Mouse (Mus musculus): Measurements from ENCODE around the gene Numa1. TPM values are rescaled to one million over a fixed set of nuclear protein-coding genes. Genes with fewer than 3 reads are reported as not detected.
"Not testable (repeated sequence)": the region's sequence is repeated elsewhere in the genome, so short reads cannot be mapped to it uniquely, and the experiment has no call there.

Gene Numa1
- polyA plus RNA-seq, 1 experiment from 2014 or later, result 72.9 TPM

GRCm38 (mm10) chr7:101939758-101940157 lies 5.8 kb downstream of the Numa1 start:
- Histone ChIP-seq H3K4me2 (no peak overlapping the region), H3K9ac (no peak overlapping the region), H3K4me3 (no peak overlapping the region), H3K27me3 (no peaks in the 10 kb centered on the region), H3K27ac (no peak overlapping the region), H3K36me3 (no peaks in the 10 kb centered on the region), H3K4me1 (peaks cover under 1% of the 10 kb centered on the region; the same call in 1 of the 2 replicates), H3K9me3 (no peaks in the 10 kb centered on the region)
- ATAC-seq (ENCODE audit: insufficient number of reproducible peaks, low FRiP score, low TSS enrichment, low read depth), result no peak
- WGBS, result 94% methylated on average over 4 of the region's 4 CpGs

GRCm38 (mm10) chr7:101949008-101949407 lies 15.1 kb downstream of the Numa1 start:
- not testable (repeated sequence) for H3K27ac ChIP-seq; H3K9ac ChIP-seq; H3K4me2 ChIP-seq; H3K27me3 ChIP-seq; H3K4me1 ChIP-seq; H3K4me3 ChIP-seq; H3K36me3 ChIP-seq; ATAC-seq (ENCODE audit: insufficient number of reproducible peaks, low FRiP score, low TSS enrichment, low read depth); H3K9me3 ChIP-seq
- WGBS, result 88% methylated on average over 5 of the region's 5 CpGs

- H3K27ac ChIP-seq, result no peak overlapping the region
- no peaks in the 10 kb centered on the region for H3K36me3 ChIP-seq
Measured at GRCm38 (mm10) chr7:101951648-101952047, 17.7 kb downstream of the Numa1 start.

GRCm38 (mm10) chr7:101952098-101952497 lies 18.2 kb downstream of the Numa1 start:
- no peaks in the 10 kb centered on the region for H3K27me3 ChIP-seq
- no peak overlapping the region for H3K4me2 ChIP-seq
- WGBS, result 17% methylated on average over 2 of the region's 2 CpGs
- no peak overlapping the region for H3K4me3 ChIP-seq
- no peak for ATAC-seq (ENCODE audit: insufficient number of reproducible peaks, low FRiP score, low TSS enrichment, low read depth)
- H3K27ac ChIP-seq, result no peak overlapping the region
- H3K4me1 ChIP-seq, result 0 out of 2 replicates have a peak, but pooled peaks cover 2% of the 10 kb centered on the region
- H3K9ac ChIP-seq, result no peak overlapping the region
- no peaks in the 10 kb centered on the region for H3K9me3 ChIP-seq
- H3K36me3 ChIP-seq, result no peaks in the 10 kb centered on the region

More at GRCm38 (mm10) chr7:101951648-101952047, 17.7 kb downstream of the Numa1 start:
- Histone ChIP-seq H3K9me3 (no peaks in the 10 kb centered on the region), H3K9ac (no peak overlapping the region), H3K4me2 (no peak overlapping the region), H3K27me3 (no peaks in the 10 kb centered on the region), H3K4me3 (no peak overlapping the region), H3K4me1 (0 out of 2 replicates have a peak, but pooled peaks cover 2% of the 10 kb centered on the region)
- 89% methylated on average over 1 of the region's 1 CpGs for WGBS
- no peak for ATAC-seq (ENCODE audit: insufficient number of reproducible peaks, low FRiP score, low TSS enrichment, low read depth)

GRCm38 (mm10) chr7:101954163-101954562 lies 20.3 kb downstream of the Numa1 start:
- 83% methylated on average over 2 of the region's 2 CpGs for WGBS
- H3K4me3 ChIP-seq, result no peak overlapping the region
- H3K4me2 ChIP-seq, result no peak overlapping the region
- ATAC-seq (ENCODE audit: insufficient number of reproducible peaks, low FRiP score, low TSS enrichment, low read depth), result no peak
- no peaks in the 10 kb centered on the region for H3K27me3 ChIP-seq
- no peaks in the 10 kb centered on the region for H3K36me3 ChIP-seq
- no peak overlapping the region for H3K9ac ChIP-seq
- H3K27ac ChIP-seq, result no peak overlapping the region
- H3K4me1 ChIP-seq, result 0 out of 2 replicates have a peak, but pooled peaks cover 2% of the 10 kb centered on the region
- H3K9me3 ChIP-seq, result no peaks in the 10 kb centered on the region

- Histone ChIP-seq H3K27me3 (no peaks in the 10 kb centered on the region), H3K27ac (no peak overlapping the region), H3K4me1 (0 out of 2 replicates have a peak, but pooled peaks cover 2% of the 10 kb centered on the region), H3K4me3 (no peak overlapping the region), H3K4me2 (no peak overlapping the region), H3K9ac (no peak overlapping the region), H3K9me3 (no peaks in the 10 kb centered on the region), H3K36me3 (no peaks in the 10 kb centered on the region)
- ATAC-seq (ENCODE audit: insufficient number of reproducible peaks, low FRiP score, low TSS enrichment, low read depth), result no peak
- WGBS, result 89% methylated on average over 2 of the region's 2 CpGs
Measured at GRCm38 (mm10) chr7:101955276-101955675, 21.4 kb downstream of the Numa1 start.

GRCm38 (mm10) chr7:101955862-101956261 lies 22.0 kb downstream of the Numa1 start:
- Histone ChIP-seq H3K4me2 (no peak overlapping the region), H3K4me3 (no peak overlapping the region), H3K4me1 (0 out of 2 replicates have a peak, but pooled peaks cover 2% of the 10 kb centered on the region), H3K36me3 (no peaks in the 10 kb centered on the region), H3K9me3 (no peaks in the 10 kb centered on the region), H3K9ac (no peak overlapping the region), H3K27me3 (no peaks in the 10 kb centered on the region), H3K27ac (no peak overlapping the region)
- ATAC-seq (ENCODE audit: insufficient number of reproducible peaks, low FRiP score, low TSS enrichment, low read depth), result no peak
- 80% methylated on average over 4 of the region's 4 CpGs for WGBS

GRCm38 (mm10) chr7:101956481-101956880 lies 22.6 kb downstream of the Numa1 start:
- Histone ChIP-seq H3K27me3 (no peaks in the 10 kb centered on the region), H3K27ac (no peak overlapping the region), H3K9me3 (no peaks in the 10 kb centered on the region), H3K4me1 (0 out of 2 replicates have a peak, but pooled peaks cover 2% of the 10 kb centered on the region), H3K9ac (no peak overlapping the region), H3K4me3 (no peak overlapping the region), H3K36me3 (no peaks in the 10 kb centered on the region), H3K4me2 (no peak overlapping the region)
- WGBS, result 79% methylated on average over 1 of the region's 1 CpGs
- no peak for ATAC-seq (ENCODE audit: insufficient number of reproducible peaks, low FRiP score, low TSS enrichment, low read depth)

GRCm38 (mm10) chr7:101956911-101957310 lies 23.0 kb downstream of the Numa1 start:
- H3K27ac ChIP-seq, result no peak overlapping the region
- no peaks in the 10 kb centered on the region for H3K9me3 ChIP-seq
- H3K9ac ChIP-seq, result no peak overlapping the region
- ATAC-seq (ENCODE audit: insufficient number of reproducible peaks, low FRiP score, low TSS enrichment, low read depth), result no peak
- WGBS, result 89% methylated on average over 5 of the region's 5 CpGs
- no peaks in the 10 kb centered on the region for H3K27me3 ChIP-seq
- no peak overlapping the region for H3K4me2 ChIP-seq
- H3K36me3 ChIP-seq, result no peaks in the 10 kb centered on the region
- H3K4me1 ChIP-seq, result no peaks in the 10 kb centered on the region
- no peak overlapping the region for H3K4me3 ChIP-seq

- 94% methylated on average over 2 of the region's 2 CpGs for WGBS
- no peaks in the 10 kb centered on the region for H3K36me3 ChIP-seq
- no peaks in the 10 kb centered on the region for H3K9me3 ChIP-seq
- no peak overlapping the region for H3K9ac ChIP-seq
- H3K27me3 ChIP-seq, result no peaks in the 10 kb centered on the region
- no peak overlapping the region for H3K4me2 ChIP-seq
- no peak for ATAC-seq (ENCODE audit: insufficient number of reproducible peaks, low FRiP score, low TSS enrichment, low read depth)
- H3K4me3 ChIP-seq, result no peak overlapping the region
- H3K27ac ChIP-seq, result no peak overlapping the region
- H3K4me1 ChIP-seq, result no peaks in the 10 kb centered on the region; the same call in 1 of the 2 replicates
Measured at GRCm38 (mm10) chr7:101962829-101963228, 28.9 kb downstream of the Numa1 start.

GRCm38 (mm10) chr7:101963621-101964020 lies 29.7 kb downstream of the Numa1 start:
- Histone ChIP-seq H3K4me1 (peaks cover under 1% of the 10 kb centered on the region; the same call in 1 of the 2 replicates), H3K36me3 (no peaks in the 10 kb centered on the region), H3K9ac (no peak overlapping the region), H3K27ac (no peak overlapping the region), H3K4me2 (no peak overlapping the region), H3K4me3 (no peak overlapping the region), H3K9me3 (no peaks in the 10 kb centered on the region), H3K27me3 (no peaks in the 10 kb centered on the region)
- no peak for ATAC-seq (ENCODE audit: insufficient number of reproducible peaks, low FRiP score, low TSS enrichment, low read depth)
- WGBS, result 92% methylated on average over 2 of the region's 2 CpGs

- no peak overlapping the region for H3K27ac ChIP-seq
- H3K9ac ChIP-seq, result no peak overlapping the region
- no peaks in the 10 kb centered on the region for H3K36me3 ChIP-seq
- no peaks in the 10 kb centered on the region for H3K27me3 ChIP-seq
- WGBS, result 87% methylated on average over 4 of the region's 4 CpGs
- ATAC-seq (ENCODE audit: insufficient number of reproducible peaks, low FRiP score, low TSS enrichment, low read depth), result no peak
- H3K4me1 ChIP-seq, result peaks cover 8% of the 10 kb centered on the region
- no peak overlapping the region for H3K4me3 ChIP-seq
- H3K4me2 ChIP-seq, result no peak overlapping the region
- no peaks in the 10 kb centered on the region for H3K9me3 ChIP-seq
Measured at GRCm38 (mm10) chr7:101964551-101964950, 30.6 kb downstream of the Numa1 start.

GRCm38 (mm10) chr7:101965606-101966005 lies 31.7 kb downstream of the Numa1 start:
- WGBS, result 67% methylated on average over 2 of the region's 2 CpGs
- H3K27ac ChIP-seq, result no peak overlapping the region
- no peak for ATAC-seq (ENCODE audit: insufficient number of reproducible peaks, low FRiP score, low TSS enrichment, low read depth)

More at GRCm38 (mm10) chr7:101965606-101966005, 31.7 kb downstream of the Numa1 start:
- Histone ChIP-seq H3K4me3 (no peak overlapping the region), H3K4me2 (no peak overlapping the region), H3K9me3 (no peaks in the 10 kb centered on the region), H3K4me1 (peaks cover 9% of the 10 kb centered on the region), H3K27me3 (no peaks in the 10 kb centered on the region), H3K9ac (no peak overlapping the region), H3K36me3 (no peaks in the 10 kb centered on the region)

All from limb, embryonic 15.5 days (tissue).